Mouse (Mus musculus) heart, adult 2 months (tissue): ENCODE measurements at regions not wholly inside any gene's neighbourhood (a gene's known extent, or its start where the extent isn't known, plus 50 kb on each side); places are given as distances from the start of the nearest gene placed in this dataset.

Source experiments
- DNase-seq, 2 experiments: peaks; one replicate each; pipeline ENCODE4 v3.0.0; 2021
- H3K27ac ChIP-seq: fragments of 200-600 bp; 2 replicates; pipeline ENCODE4 v1.8.1; 2022
- H3K27me3 ChIP-seq: fragments of 200-500 bp; 2 replicates; pipeline ENCODE4 v1.6.1; 2012; ENCODE audit warnings: mild to moderate bottlenecking, low read length, inconsistent platforms, mixed read lengths; ENCODE audit not compliant: control insufficient read depth, insufficient read depth
- H3K36me3 ChIP-seq: fragments of 200-500 bp; 2 replicates; pipeline ENCODE4 v1.6.1; 2012; ENCODE audit warnings: low read length, inconsistent platforms; ENCODE audit not compliant: control insufficient read depth, insufficient read depth
- H3K4me1 ChIP-seq: fragments of 200-500 bp; 2 replicates; pipeline ENCODE4 v1.6.1; 2011; ENCODE audit warnings: low read length; ENCODE audit not compliant: control insufficient read depth, insufficient read depth
- H3K4me3 ChIP-seq: fragments of 200-600 bp; 2 replicates; pipeline ENCODE4 v1.8.1; 2022
- H3K79me2 ChIP-seq: fragments of 200-500 bp; replicated peaks from 2 replicates; pipeline ENCODE4 v1.6.1; 2012; ENCODE audit warnings: mild to moderate bottlenecking, inconsistent platforms, low read length, moderate library complexity, mixed read lengths; ENCODE audit not compliant: control insufficient read depth, insufficient read depth
- H3K9ac ChIP-seq: fragments of 200-500 bp; 2 replicates; pipeline ENCODE4 v1.6.1; 2012; ENCODE audit warnings: low read depth, mild to moderate bottlenecking, control low read depth, inconsistent platforms, low read length, mixed read lengths
- CTCF ChIP-seq: fragments of 200-600 bp; IDR thresholded peaks from 2 replicates; pipeline ENCODE4 v1.8.1; 2022; ENCODE audit warnings: antibody characterized with exemption, mild to moderate bottlenecking, moderate library complexity
- EP300 ChIP-seq: fragments of 200-500 bp; IDR thresholded peaks from 2 replicates; pipeline ENCODE4 v1.6.1; 2011; ENCODE audit warnings: low read depth, low read length, control low read depth; ENCODE audit not compliant: insufficient read depth
- POLR2A ChIP-seq: fragments of 200-500 bp; IDR thresholded peaks from 2 replicates; pipeline ENCODE4 v1.6.1; 2011; ENCODE audit warnings: mild to moderate bottlenecking, low read depth, low read length, control low read depth; ENCODE audit not compliant: insufficient read depth
- WGBS: fragments of 180-500 bp; shearing (Covaris S2); methylation state at CpG from one replicate; pipeline ENCODE4 v1.1.7; 2018; 5-methylcytosine and 5-hydroxymethylcytosine counted together
- intact Hi-C: fragments of 180-260 bp; cut with DNase I; formaldehyde crosslinking; loops from one replicate; pipeline ENCODE4 v1.15.1; 2025

GRCm38 (mm10) chr6:148556484-148556871 is 112.3 kb upstream of the Tmtc1 start:
- H3K27me3 ChIP-seq: no peaks in the 10 kb centered on the region
- peak in 1 of 2 experiments; percentile 5 for DNase-seq
- no peaks in the 10 kb centered on the region for H3K79me2 ChIP-seq
- H3K36me3 ChIP-seq: no peaks in the 10 kb centered on the region
- 55% methylated on average over 2 of the region's 2 CpGs for WGBS
- peak overlapping the region; percentile 57 for H3K27ac ChIP-seq
- H3K4me3 ChIP-seq: no peak overlapping the region
- intact Hi-C loops: no loop called here
- TF ChIP-seq EP300: no peak
- TF ChIP-seq CTCF: no peak
- TF ChIP-seq POLR2A: no peak
- H3K9ac ChIP-seq: no peak overlapping the region
- no peaks in the 10 kb centered on the region; the same call in 1 of the 2 replicates for H3K4me1 ChIP-seq

GRCm38 (mm10) chr6:148555651-148556483 is 111.7 kb upstream of the Tmtc1 start:
- 62% methylated on average over 5 of the region's 5 CpGs for WGBS
- Histone ChIP-seq H3K79me2 (no peaks in the 10 kb centered on the region), H3K9ac (no peak overlapping the region), H3K4me1 (no peaks in the 10 kb centered on the region; the same call in 1 of the 2 replicates), H3K27me3 (no peaks in the 10 kb centered on the region; the same call in 1 of the 2 replicates), H3K36me3 (no peaks in the 10 kb centered on the region), H3K4me3 (no peak overlapping the region), H3K27ac (peak overlapping the region; percentile 57)
- DNase-seq: no peak
- intact Hi-C loops: no loop called here
- no peak for TF ChIP-seq EP300
- no peak for TF ChIP-seq CTCF
- no peak for TF ChIP-seq POLR2A

DNA sequence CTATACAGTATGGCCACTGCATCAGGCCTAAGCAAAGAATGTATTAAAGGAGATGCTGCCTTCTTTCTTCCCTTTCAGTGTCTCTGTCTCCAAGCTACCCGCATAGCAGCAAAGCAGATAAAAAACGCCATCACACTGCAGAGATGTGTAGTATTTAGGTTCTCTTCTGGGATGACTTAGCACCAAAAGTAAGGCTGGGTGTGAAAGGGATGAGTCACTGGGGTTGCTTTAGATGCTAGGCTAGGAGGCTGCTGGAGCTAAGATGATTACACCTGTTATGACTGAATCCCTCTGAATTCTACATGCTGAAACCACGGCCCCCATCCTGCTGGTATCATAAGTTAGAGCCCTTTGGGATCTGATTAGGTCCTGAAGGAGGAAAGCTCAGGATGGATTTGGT is 110.3 kb upstream of the Tmtc1 start:
- no peak for DNase-seq
- 87% methylated on average over 3 of the region's 3 CpGs for WGBS
- no peak overlapping the region for H3K4me3 ChIP-seq
- no peaks in the 10 kb centered on the region; the same call in 1 of the 2 replicates for H3K27me3 ChIP-seq
- intact Hi-C loops: no loop called here
- H3K27ac ChIP-seq: no peak overlapping the region
- H3K36me3 ChIP-seq: no peaks in the 10 kb centered on the region
- H3K9ac ChIP-seq: no peak overlapping the region
- no peaks in the 10 kb centered on the region; the same call in 1 of the 2 replicates for H3K4me1 ChIP-seq
- TF ChIP-seq EP300 (no peak), POLR2A (no peak), CTCF (no peak)
- no peaks in the 10 kb centered on the region for H3K79me2 ChIP-seq

GRCm38 (mm10) chr6:148553616-148554015 is 109.4 kb upstream of the Tmtc1 start:
- intact Hi-C loops: no loop called here
- no peak for DNase-seq

DNA sequence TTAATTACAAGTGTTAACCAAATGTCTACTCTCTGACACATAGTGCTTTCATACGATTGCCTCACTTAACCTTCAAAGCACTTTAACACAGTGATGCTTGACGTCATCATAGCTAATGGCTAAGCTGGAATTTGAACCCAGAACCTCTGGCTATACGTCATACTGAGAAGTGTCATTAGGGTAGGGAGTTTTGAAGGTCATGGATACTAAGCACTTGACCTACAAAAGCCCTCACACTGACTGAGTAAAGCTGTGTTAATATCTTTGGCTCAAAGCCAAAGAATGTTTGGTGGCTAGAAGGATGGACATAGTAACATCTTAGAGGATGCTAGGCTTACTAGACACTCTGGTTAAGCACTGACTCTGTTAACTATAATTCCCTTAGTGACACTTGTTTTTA is 106.9 kb upstream of the Tmtc1 start:
- Histone ChIP-seq H3K27ac (no peak overlapping the region), H3K4me3 (no peak overlapping the region), H3K9ac (no peak overlapping the region), H3K27me3 (no peaks in the 10 kb centered on the region; the same call in 1 of the 2 replicates), H3K79me2 (no peaks in the 10 kb centered on the region), H3K36me3 (no peaks in the 10 kb centered on the region), H3K4me1 (no peaks in the 10 kb centered on the region; the same call in 1 of the 2 replicates)
- WGBS: 81% methylated on average over 3 of the region's 3 CpGs
- no peak for TF ChIP-seq CTCF
- no peak for TF ChIP-seq POLR2A
- no peak for TF ChIP-seq EP300
- intact Hi-C loops: no loop called here
- DNase-seq: no peak

More at GRCm38 (mm10) chr6:148553616-148554015, 109.4 kb upstream of the Tmtc1 start:
- H3K27me3 ChIP-seq: no peaks in the 10 kb centered on the region; the same call in 1 of the 2 replicates
- H3K4me1 ChIP-seq: no peaks in the 10 kb centered on the region; the same call in 1 of the 2 replicates
- TF ChIP-seq POLR2A (no peak), EP300 (no peak), CTCF (no peak)
- WGBS: 46% methylated on average over 5 of the region's 5 CpGs
- no peaks in the 10 kb centered on the region for H3K36me3 ChIP-seq
- no peaks in the 10 kb centered on the region for H3K79me2 ChIP-seq
- no peak overlapping the region for H3K4me3 ChIP-seq
- peak overlapping the region; percentile 58 for H3K27ac ChIP-seq
- H3K9ac ChIP-seq: no peak overlapping the region
